Mouse (Mus musculus): Measurements from ENCODE around the gene Wbp2. TPM values are rescaled to one million over a fixed set of nuclear protein-coding genes. Genes with fewer than 3 reads are reported as not detected.

Wbp2 gene
- polyA plus RNA-seq, 1 experiment: 142 TPM

DNA sequence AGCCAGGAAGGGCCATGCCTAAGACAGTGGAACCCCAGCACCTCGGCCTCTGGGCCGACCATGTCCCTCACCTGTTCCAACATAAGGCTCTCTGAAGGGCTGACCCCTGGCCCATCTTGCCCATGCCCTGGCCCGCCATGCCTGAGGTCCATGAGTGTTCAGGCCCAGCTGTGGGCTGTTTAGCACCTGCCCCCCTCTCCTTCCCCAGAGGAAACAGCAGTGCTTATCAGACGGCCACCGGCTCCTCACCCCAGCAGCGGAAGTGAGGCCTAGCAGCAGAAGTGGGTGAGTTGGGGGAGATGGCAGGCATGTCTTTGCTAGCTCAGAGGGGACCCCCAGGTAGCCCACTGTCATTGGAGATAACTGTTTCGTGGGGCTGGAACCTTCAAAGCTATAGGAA, 10.0 kb downstream of the Wbp2 start:
- peaks cover 89% of the 10 kb centered on the region for H3K36me3 ChIP-seq (ENCODE audit: control insufficient read depth)
- H3K4me3 ChIP-seq (replicated peaks): peak overlapping the region; percentile 82
- no peak for TF ChIP-seq GATA1 (IDR thresholded peaks at IDR 0.05; ENCODE audit: low read length)
- no peak for TF ChIP-seq TAL1 (IDR thresholded peaks at IDR 0.05; ENCODE audit: low read length)
- H3K27me3 ChIP-seq (ENCODE audit: control insufficient read depth): no peaks in the 10 kb centered on the region
- H3K4me1 ChIP-seq (ENCODE audit: control insufficient read depth): peaks cover 83% of the 10 kb centered on the region
- H3K9me3 ChIP-seq (ENCODE audit: control insufficient read depth, low read length): no peaks in the 10 kb centered on the region

DNA sequence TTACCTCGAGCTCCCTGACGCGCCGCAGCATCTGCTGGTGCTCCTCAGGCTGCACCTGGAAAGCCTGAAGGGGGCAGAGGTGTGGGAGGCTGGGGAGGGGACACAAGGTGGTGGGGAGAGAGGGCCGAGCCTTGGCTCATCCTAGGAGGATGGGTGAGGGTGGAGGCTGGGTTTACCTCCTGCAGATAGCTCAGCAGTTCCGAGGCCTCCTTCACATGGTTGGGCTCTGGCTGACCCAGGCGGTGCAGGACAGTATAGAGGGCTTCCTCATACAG, 10.6 kb downstream of the Wbp2 start:
- H3K27me3 ChIP-seq (ENCODE audit: control insufficient read depth): no peaks in the 10 kb centered on the region
- H3K9me3 ChIP-seq (ENCODE audit: control insufficient read depth, low read length): no peaks in the 10 kb centered on the region
- peaks cover 89% of the 10 kb centered on the region for H3K36me3 ChIP-seq (ENCODE audit: control insufficient read depth)
- peak overlapping the region; percentile 82 for H3K4me3 ChIP-seq (replicated peaks)
- H3K4me1 ChIP-seq (ENCODE audit: control insufficient read depth): peaks cover 76% of the 10 kb centered on the region
- TF ChIP-seq TAL1 (IDR thresholded peaks at IDR 0.05; ENCODE audit: low read length) (no peak), GATA1 (IDR thresholded peaks at IDR 0.05; ENCODE audit: low read length) (no peak)

GRCm38 (mm10) chr11:116075539-116076265, 11.1 kb downstream of the Wbp2 start:
- no peaks in the 10 kb centered on the region for H3K9me3 ChIP-seq (ENCODE audit: control insufficient read depth, low read length)
- H3K27me3 ChIP-seq (ENCODE audit: control insufficient read depth): no peaks in the 10 kb centered on the region
- peaks cover 71% of the 10 kb centered on the region for H3K4me1 ChIP-seq (ENCODE audit: control insufficient read depth)
- H3K36me3 ChIP-seq (ENCODE audit: control insufficient read depth): peaks cover 84% of the 10 kb centered on the region
- no peak for TF ChIP-seq TAL1 (IDR thresholded peaks at IDR 0.05; ENCODE audit: low read length)
- no peak for TF ChIP-seq GATA1 (IDR thresholded peaks at IDR 0.05; ENCODE audit: low read length)
- H3K4me3 ChIP-seq (replicated peaks): peak overlapping the region; percentile 82

DNA sequence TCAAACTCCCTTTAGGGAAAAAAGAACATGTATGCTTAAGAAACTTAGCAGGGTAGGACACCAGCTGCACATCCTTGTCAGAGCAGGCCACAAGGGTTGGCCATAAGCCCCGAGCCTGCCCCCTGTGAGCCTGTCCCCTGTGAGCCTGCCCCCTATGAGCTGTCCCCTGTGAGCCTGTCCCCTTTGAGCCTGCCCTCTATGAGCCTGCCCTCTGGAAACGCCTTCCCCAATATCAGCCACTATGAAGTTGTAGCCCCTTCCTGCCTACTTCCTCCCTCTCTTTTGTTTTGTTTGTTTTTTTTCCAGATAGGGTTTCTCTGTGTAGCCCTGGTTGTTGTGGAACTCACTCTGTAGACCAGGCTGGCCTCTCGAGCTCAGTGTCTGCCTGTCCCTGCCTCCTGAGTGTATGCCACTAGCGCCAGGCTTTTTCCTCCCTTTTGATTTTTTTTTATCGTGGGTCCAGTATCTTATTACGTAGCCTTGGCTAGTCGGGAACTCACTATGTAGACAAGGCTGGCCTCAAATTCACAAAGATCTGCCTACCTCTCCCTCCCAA, 12.3 kb downstream of the Wbp2 start:
- Histone ChIP-seq H3K4me1 (ENCODE audit: control insufficient read depth) (peaks cover 62% of the 10 kb centered on the region), H3K36me3 (ENCODE audit: control insufficient read depth) (peaks cover 83% of the 10 kb centered on the region), H3K9me3 (ENCODE audit: control insufficient read depth, low read length) (no peaks in the 10 kb centered on the region), H3K27me3 (ENCODE audit: control insufficient read depth) (no peaks in the 10 kb centered on the region), H3K4me3 (replicated peaks) (no peak overlapping the region)
- TF ChIP-seq TAL1 (IDR thresholded peaks at IDR 0.05; ENCODE audit: low read length): no peak
- no peak for TF ChIP-seq GATA1 (IDR thresholded peaks at IDR 0.05; ENCODE audit: low read length)

- no peaks in the 10 kb centered on the region for H3K27me3 ChIP-seq (ENCODE audit: control insufficient read depth)
- H3K36me3 ChIP-seq (ENCODE audit: control insufficient read depth): peaks cover 84% of the 10 kb centered on the region
- H3K4me1 ChIP-seq (ENCODE audit: control insufficient read depth): peaks cover 43% of the 10 kb centered on the region
- TF ChIP-seq GATA1 (IDR thresholded peaks at IDR 0.05; ENCODE audit: low read length) (no peak), TAL1 (IDR thresholded peaks at IDR 0.05; ENCODE audit: low read length) (no peak)
- H3K4me3 ChIP-seq (replicated peaks): no peak overlapping the region
- no peaks in the 10 kb centered on the region for H3K9me3 ChIP-seq (ENCODE audit: control insufficient read depth, low read length)
Measured at GRCm38 (mm10) chr11:116072608-116073007, 14.2 kb downstream of the Wbp2 start.

GRCm38 (mm10) chr11:116071510-116071909, 15.3 kb downstream of the Wbp2 start:
- Histone ChIP-seq H3K4me3 (replicated peaks) (no peak overlapping the region), H3K9me3 (ENCODE audit: control insufficient read depth, low read length) (no peaks in the 10 kb centered on the region), H3K4me1 (ENCODE audit: control insufficient read depth) (peaks cover 32% of the 10 kb centered on the region), H3K36me3 (ENCODE audit: control insufficient read depth) (peaks cover 90% of the 10 kb centered on the region), H3K27me3 (ENCODE audit: control insufficient read depth) (no peaks in the 10 kb centered on the region)
- no peak for TF ChIP-seq TAL1 (IDR thresholded peaks at IDR 0.05; ENCODE audit: low read length)
- TF ChIP-seq GATA1 (IDR thresholded peaks at IDR 0.05; ENCODE audit: low read length): no peak

DNA sequence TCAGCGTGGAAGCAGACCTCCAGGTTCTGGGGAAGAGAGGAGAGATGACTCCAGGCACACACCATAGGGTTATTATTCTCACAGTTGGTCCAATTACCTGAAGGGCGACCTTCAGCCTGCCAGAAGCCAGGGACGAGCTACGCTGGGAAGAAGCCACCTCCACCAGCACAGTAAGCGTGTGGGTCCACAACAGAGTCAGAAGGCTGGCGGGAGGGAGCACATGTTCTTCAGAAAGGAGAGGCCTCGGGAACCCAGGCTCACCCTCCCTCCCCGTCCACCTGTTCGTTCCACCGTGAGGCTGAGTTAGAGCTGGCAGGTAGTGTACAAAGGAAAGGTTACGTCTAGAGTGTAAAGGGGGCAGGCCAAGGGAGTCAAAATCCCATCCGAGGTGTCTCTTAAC, 21.4 kb downstream of the Wbp2 start:
- H3K9me3 ChIP-seq (ENCODE audit: control insufficient read depth, low read length): no peaks in the 10 kb centered on the region
- H3K36me3 ChIP-seq (ENCODE audit: control insufficient read depth): peaks cover 97% of the 10 kb centered on the region
- TF ChIP-seq TAL1 (IDR thresholded peaks at IDR 0.05; ENCODE audit: low read length) (no peak), GATA1 (IDR thresholded peaks at IDR 0.05; ENCODE audit: low read length) (no peak)
- H3K4me3 ChIP-seq (replicated peaks): no peak overlapping the region
- H3K4me1 ChIP-seq (ENCODE audit: control insufficient read depth): peaks cover 2% of the 10 kb centered on the region
- H3K27me3 ChIP-seq (ENCODE audit: control insufficient read depth): no peaks in the 10 kb centered on the region

- Histone ChIP-seq H3K9me3 (ENCODE audit: control insufficient read depth, low read length) (no peaks in the 10 kb centered on the region), H3K4me1 (ENCODE audit: control insufficient read depth) (peaks cover 1% of the 10 kb centered on the region), H3K36me3 (ENCODE audit: control insufficient read depth) (peaks cover 98% of the 10 kb centered on the region), H3K27me3 (ENCODE audit: control insufficient read depth) (no peaks in the 10 kb centered on the region), H3K4me3 (replicated peaks) (no peak overlapping the region)
- no peak for TF ChIP-seq TAL1 (IDR thresholded peaks at IDR 0.05; ENCODE audit: low read length)
- no peak for TF ChIP-seq GATA1 (IDR thresholded peaks at IDR 0.05; ENCODE audit: low read length)
Measured at GRCm38 (mm10) chr11:116064187-116064867, 22.5 kb downstream of the Wbp2 start.

DNA sequence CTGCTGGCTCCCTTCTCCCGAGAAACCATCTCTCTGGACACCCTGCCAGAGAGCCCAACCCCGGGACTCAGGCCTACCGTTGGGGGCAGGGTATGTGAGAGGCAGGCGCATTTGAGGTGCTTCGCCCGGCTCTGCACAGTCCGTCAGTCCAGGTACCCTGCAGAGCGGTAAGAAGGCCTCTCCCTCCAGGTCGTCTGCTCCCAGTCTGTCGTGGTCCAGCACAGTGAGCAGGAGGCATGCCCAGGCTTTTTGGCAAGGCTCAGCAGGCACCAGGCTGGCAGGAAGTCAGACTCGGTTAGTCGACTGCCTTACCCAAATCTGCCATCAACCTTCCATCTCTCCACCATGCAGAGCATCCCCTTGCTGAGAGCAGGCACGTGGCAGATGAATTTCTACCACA, 23.2 kb downstream of the Wbp2 start:
- Histone ChIP-seq H3K27me3 (ENCODE audit: control insufficient read depth) (no peaks in the 10 kb centered on the region), H3K36me3 (ENCODE audit: control insufficient read depth) (peaks cover 98% of the 10 kb centered on the region), H3K9me3 (ENCODE audit: control insufficient read depth, low read length) (no peaks in the 10 kb centered on the region), H3K4me1 (ENCODE audit: control insufficient read depth) (peaks cover 7% of the 10 kb centered on the region), H3K4me3 (replicated peaks) (no peak overlapping the region)
- TF ChIP-seq GATA1 (IDR thresholded peaks at IDR 0.05; ENCODE audit: low read length) (no peak), TAL1 (IDR thresholded peaks at IDR 0.05; ENCODE audit: low read length) (no peak)

Data from erythroblast, embryonic 14.5 days (primary cell).